Comparison of ENCODE assay signal across 7 mouse cellular contexts in the genomic region with DNA sequence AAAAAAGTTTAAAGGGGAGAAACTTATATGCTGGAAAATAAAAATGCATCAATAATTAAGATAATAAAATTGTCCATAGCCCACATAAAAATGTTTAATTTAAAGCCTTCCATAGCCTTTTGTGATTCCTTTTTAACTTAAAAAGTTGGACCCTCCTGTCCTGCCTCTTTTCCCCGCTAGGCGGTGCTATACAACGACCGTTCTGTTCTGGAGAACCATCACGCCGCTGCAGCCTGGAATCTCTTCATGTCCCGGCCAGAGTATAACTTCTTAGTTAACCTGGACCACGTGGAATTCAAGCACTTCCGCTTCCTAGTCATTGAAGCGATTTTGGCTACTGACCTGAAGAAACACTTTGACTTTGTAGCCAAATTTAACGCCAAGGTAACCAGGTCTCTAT. TPM values are rescaled to one million over a fixed set of nuclear protein-coding genes. Genes with fewer than 3 reads are reported as not detected.
DNase-seq lines count a peak whose midpoint lies in the region; ATAC-seq and TF ChIP-seq lines count a peak whose summit lies in the region.

No protein-coding gene starts in this region.

- no peak overlapping the region for H3K9ac ChIP-seq in neural tube, embryonic 15.5 days (replicated peaks)
- H3K9ac ChIP-seq in stomach, postnatal 0 days (ENCODE audit: low read length): no peak overlapping the region

- no peaks in the 10 kb centered on the region for H3K36me3 ChIP-seq in neural tube, embryonic 15.5 days
- no peaks in the 10 kb centered on the region; the same call in 1 of the 2 replicates for H3K36me3 ChIP-seq in stomach, postnatal 0 days (ENCODE audit: control insufficient read depth, insufficient read depth, low read length)

- no peaks in the 10 kb centered on the region for H3K9me3 ChIP-seq in neural tube, embryonic 15.5 days (replicated peaks)
- H3K9me3 ChIP-seq in stomach, postnatal 0 days (ENCODE audit: control insufficient read depth, low read length): no peaks in the 10 kb centered on the region

- H3K4me3 ChIP-seq in neural tube, embryonic 15.5 days (replicated peaks): no peak overlapping the region
- no peak overlapping the region for H3K4me3 ChIP-seq in stomach, postnatal 0 days (ENCODE audit: low read depth, low read length)

- H3K27me3 ChIP-seq in neural tube, embryonic 15.5 days (replicated peaks): 0 out of 2 replicates have a peak, but pooled peaks cover 3% of the 10 kb centered on the region
- H3K27me3 ChIP-seq in stomach, postnatal 0 days (ENCODE audit: control insufficient read depth, insufficient read depth, low read length): no peaks in the 10 kb centered on the region

- H3K4me1 ChIP-seq in neural tube, embryonic 15.5 days: peaks cover 6% of the 10 kb centered on the region; the same call in 1 of the 2 replicates
- no peaks in the 10 kb centered on the region for H3K4me1 ChIP-seq in stomach, postnatal 0 days (replicated peaks; ENCODE audit: control insufficient read depth, insufficient read depth)

- ATAC-seq in neural tube, embryonic 15.5 days (ENCODE audit: low FRiP score): no peak
- ATAC-seq in stomach, postnatal 0 days (ENCODE audit: low FRiP score, low TSS enrichment): no peak

- no peak overlapping the region for H3K4me2 ChIP-seq in neural tube, embryonic 15.5 days
- no peak overlapping the region for H3K4me2 ChIP-seq in stomach, postnatal 0 days (replicated peaks; ENCODE audit: low read depth)

- no peak overlapping the region for H3K27ac ChIP-seq in neural tube, embryonic 15.5 days (replicated peaks)
- no peak overlapping the region for H3K27ac ChIP-seq in stomach, postnatal 0 days (replicated peaks)

- DNase-seq in neural tube, embryonic 10.5 days (ENCODE audit: extremely low spot score, low spot score): peak; percentile 72
- peak; percentile 60 to 67 for DNase-seq in adrenal gland, postnatal 36 days
- peak; percentile 82 for DNase-seq in embryo, embryonic 11 days
- DNase-seq in hindlimb bud, embryonic 11.5 days (ENCODE audit: extremely low spot score, low read depth, low spot score): peak; percentile 56
- peak; percentile 16 to 21 for DNase-seq in lung, adult 18-20 months
- DNase-seq in stomach, postnatal 0 days (ENCODE audit: low spot score): peak; percentile 42

- peak; percentile 83 for TF ChIP-seq CTCF in stomach, postnatal 0 days (IDR thresholded peaks at IDR 0.05; ENCODE audit: low read depth)

- TF ChIP-seq EP300 in stomach, postnatal 0 days (optimal IDR thresholded peaks at IDR 0.05): no peak

- whole genome bisulfite sequencing in neural tube, embryonic 15.5 days: 16% methylated on average over 11 of the region's 11 CpGs
- 20% methylated on average over 11 of the region's 11 CpGs for WGBS in stomach, postnatal 0 days

RNA-seq across cellular contexts. Expression of a gene that starts 35.5 kb away (rescaled TPM):
- 10.8 and 12.6 TPM in 2 replicates for polyA plus RNA-seq in neural tube, embryonic 15.5 days (2015; fragmentation: Nextera tagmentation; extraction: Ambion mirVana)
- total RNA-seq in adrenal gland, postnatal 36 days (2021): under 1 TPM; 0.13 to 0.33 TPM
- 0.08 and 0.15 TPM in 2 replicates for polyA plus RNA-seq in stomach, postnatal 0 days (2015; fragmentation: Nextera tagmentation; extraction: Ambion mirVana)

Comparison
In these comparisons a context has a peak if more than half of its experiments do, and no peak if none do; other contexts are left out.
1. DNase-seq: peak in every context shown above with its lines; median percentile 82 in embryo, embryonic 11 days; 72 in neural tube, embryonic 10.5 days; 64 in adrenal gland, postnatal 36 days; 56 in hindlimb bud, embryonic 11.5 days; 42 in stomach, postnatal 0 days; 18 in lung, adult 18-20 months.
2. RNA of a gene that starts 35.5 kb away (polyA plus RNA-seq): 10.8 to 12.6 TPM in neural tube, embryonic 15.5 days; 0.08 to 0.15 TPM in stomach, postnatal 0 days; every median in the first group is over 10 times any median in the second.